Mouse (Mus musculus) heart, embryonic 14.5 days (tissue): ENCODE data around the gene Mfap3l. TPM values are rescaled to one million over a fixed set of nuclear protein-coding genes. Genes with fewer than 3 reads are reported as not detected.

ENCODE experiments used
- polyA plus RNA-seq: library from polyadenylated mRNA; unstranded; fragments of >200 nt; fragmentation: Nextera tagmentation; extraction: Ambion mirVana; gene quantifications from 2 replicates; pipeline ENCODE4 v1.2.1, GENCODE M21; 2014

Gene Mfap3l
- polyA plus RNA-seq, 1 experiment from 2014 or later: 0.80 TPM

Other genes with a start within 250 kb of the Mfap3l start
- gene Gm10283, start 129.6 kb upstream of the Mfap3l start, polyA plus RNA-seq: not detected in 2 replicates
- 0.41 TPM in 1 of 2 replicates, not detected in the other for gene Aadat, start 126.9 kb upstream of the Mfap3l start, polyA plus RNA-seq